Mouse (Mus musculus) MEL (cell line): ENCODE measurements around the gene Ppfia1. TPM values are rescaled to one million over a fixed set of nuclear protein-coding genes. Genes with fewer than 3 reads are reported as not detected.

Experiments
- DNase-seq: peaks from one replicate; pipeline ENCODE4 v3.0.0; 2011; ENCODE audit warnings: low read depth, low spot score
- H3K27ac ChIP-seq: 2 replicates; pipeline ENCODE4 v1.5.1; 2012; ENCODE audit warnings: low read depth, mild to moderate bottlenecking, control low read depth, low read length, moderate library complexity; ENCODE audit not compliant: control insufficient read depth
- H3K27me3 ChIP-seq, 2 experiments: fragments of 150-350 bp in 1 of 2; sonication (generic) in 1 of 2; 2 replicates each; pipeline ENCODE4 v1.6.1; 2012; ENCODE audit warnings: low read length in 2 of 2, mild to moderate bottlenecking in 2 of 2, improper control_type of control experiment in 1 of 2, moderate library complexity in 1 of 2; ENCODE audit not compliant: insufficient read depth in 2 of 2, control insufficient read depth in 1 of 2
- H3K36me3 ChIP-seq, 2 experiments: 2 replicates each; pipeline ENCODE4 v1.6.1; 2012 to 2014; ENCODE audit warnings: low read length in 2 of 2, improper control_type of control experiment in 1 of 2, inconsistent platforms in 1 of 2, mild to moderate bottlenecking in 1 of 2; ENCODE audit not compliant: insufficient read depth in 2 of 2, control insufficient read depth in 1 of 2
- H3K4me1 ChIP-seq, 2 experiments: fragments of 150-350 bp in 1 of 2; sonication (generic) in 1 of 2; 2 replicates each; pipeline ENCODE4 v1.6.1; 2012; ENCODE audit warnings: low read length in 2 of 2, improper control_type of control experiment in 1 of 2, mild to moderate bottlenecking in 1 of 2; ENCODE audit not compliant: insufficient read depth in 2 of 2, control insufficient read depth in 1 of 2
- H3K4me3 ChIP-seq, 2 experiments: fragments of 150-350 bp in 1 of 2; sonication (generic) in 1 of 2; 2 replicates each; pipeline ENCODE4 v1.5.1; 2012; ENCODE audit warnings: low read depth in 2 of 2, low read length in 2 of 2, mild to moderate bottlenecking in 2 of 2, moderate library complexity in 2 of 2, control low read depth in 1 of 2, improper control_type of control experiment in 1 of 2; ENCODE audit not compliant: control insufficient read depth in 1 of 2, insufficient read depth in 1 of 2
- H3K79me2 ChIP-seq: 2 replicates; pipeline ENCODE4 v1.6.1; 2012; ENCODE audit warnings: mild to moderate bottlenecking, low read length, moderate library complexity; ENCODE audit not compliant: control insufficient read depth, poor library complexity, insufficient read depth
- H3K9ac ChIP-seq: 2 replicates; pipeline ENCODE4 v1.6.1; 2012; ENCODE audit warnings: low read depth, mild to moderate bottlenecking, control low read depth, low read length, moderate library complexity; ENCODE audit not compliant: control insufficient read depth, poor library complexity, severe bottlenecking
- H3K9me3 ChIP-seq: fragments of 150-350 bp; sonication (generic); replicated peaks from 2 replicates; pipeline ENCODE4 v1.6.1; 2012; ENCODE audit warnings: mild to moderate bottlenecking, low read length, improper control_type of control experiment, moderate library complexity; ENCODE audit not compliant: insufficient read depth
- CTCF ChIP-seq, 3 experiments: IDR thresholded peaks in 2 of 3; conservative IDR thresholded peaks in 1 of 3; 2 replicates each; pipeline ENCODE4 v1.5.1; 2011 to 2012; ENCODE audit warnings: low read length in 3 of 3, low read depth in 2 of 3, mild to moderate bottlenecking in 2 of 3, improper control_type of control experiment in 1 of 3, inconsistent platforms in 1 of 3, mixed read lengths in 1 of 3, moderate library complexity in 1 of 3; ENCODE audit not compliant: control insufficient read depth in 1 of 3, insufficient read depth in 1 of 3, poor library complexity in 1 of 3, severe bottlenecking in 1 of 3
- EP300 ChIP-seq, 2 experiments: IDR thresholded peaks; 2 replicates each; pipeline ENCODE4 v1.6.1; 2011; ENCODE audit warnings: improper control_type of control experiment in 2 of 2, low read length in 2 of 2, low read depth in 1 of 2, mild to moderate bottlenecking in 1 of 2
- GABPA ChIP-seq: IDR thresholded peaks from 2 replicates; pipeline ENCODE4 v1.6.1; 2012; ENCODE audit warnings: low read depth, mild to moderate bottlenecking, inconsistent platforms, low read length, improper control_type of control experiment, moderate library complexity
- GATA1 ChIP-seq: IDR thresholded peaks from 2 replicates; pipeline ENCODE4 v1.6.1; 2011; ENCODE audit warnings: low read depth, low read length, improper control_type of control experiment
- HCFC1 ChIP-seq: IDR thresholded peaks from 2 replicates; pipeline ENCODE4 v1.6.1; 2012; ENCODE audit warnings: low read depth, mild to moderate bottlenecking, inconsistent platforms, low read length, improper control_type of control experiment, moderate library complexity
- KAT2A ChIP-seq: conservative IDR thresholded peaks from 2 replicates; pipeline ENCODE4 v1.6.1; 2012; ENCODE audit warnings: low read depth, low read length, improper control_type of control experiment, inconsistent platforms
- MAFK ChIP-seq: IDR thresholded peaks from 2 replicates; pipeline ENCODE4 v1.6.1; 2011; ENCODE audit warnings: low read depth, mild to moderate bottlenecking, low read length, improper control_type of control experiment, borderline replicate concordance
- MAX ChIP-seq: IDR thresholded peaks from 2 replicates; pipeline ENCODE4 v1.6.1; 2011; ENCODE audit warnings: low read length, improper control_type of control experiment
- MAZ ChIP-seq: IDR thresholded peaks from 2 replicates; pipeline ENCODE4 v1.6.1; 2012; ENCODE audit warnings: low read depth, mild to moderate bottlenecking, inconsistent platforms, low read length, improper control_type of control experiment
- MEF2A ChIP-seq: IDR thresholded peaks from 2 replicates; pipeline ENCODE4 v1.6.1; 2014; ENCODE audit warnings: low read depth, mild to moderate bottlenecking, inconsistent platforms, low read length, improper control_type of control experiment; ENCODE audit not compliant: poor library complexity, insufficient replicate concordance, severe bottlenecking; ENCODE audit errors: extremely low read depth
- MXI1 ChIP-seq: IDR thresholded peaks from 2 replicates; pipeline ENCODE4 v1.6.1; 2011; ENCODE audit warnings: mild to moderate bottlenecking, low read depth, low read length, improper control_type of control experiment
- MYB ChIP-seq: IDR thresholded peaks from 2 replicates; pipeline ENCODE4 v1.6.1; 2011; ENCODE audit warnings: mild to moderate bottlenecking, low read depth, low read length, improper control_type of control experiment
- MYC ChIP-seq: IDR thresholded peaks from 2 replicates; pipeline ENCODE4 v1.6.1; 2011; ENCODE audit warnings: low read depth, mild to moderate bottlenecking, low read length, improper control_type of control experiment, moderate library complexity
- NELFE ChIP-seq: IDR thresholded peaks from 2 replicates; pipeline ENCODE4 v1.6.1; 2011; ENCODE audit warnings: low read depth, low read length, improper control_type of control experiment
- NRF1 ChIP-seq: IDR thresholded peaks from 2 replicates; pipeline ENCODE4 v1.6.1; 2014; ENCODE audit warnings: low read depth, mild to moderate bottlenecking, inconsistent platforms, low read length, improper control_type of control experiment, moderate library complexity; ENCODE audit not compliant: poor library complexity, insufficient read depth, severe bottlenecking
- POLR2A ChIP-seq, 2 experiments: IDR thresholded peaks; 2 replicates each; pipeline ENCODE4 v1.6.1; 2011 to 2012; ENCODE audit warnings: low read length in 2 of 2, mild to moderate bottlenecking in 2 of 2, control low read depth in 1 of 2, improper control_type of control experiment in 1 of 2, low read depth in 1 of 2, moderate library complexity in 1 of 2; ENCODE audit not compliant: control insufficient read depth in 1 of 2, insufficient read depth in 1 of 2, poor library complexity in 1 of 2
- POLR2AphosphoS2 ChIP-seq: IDR thresholded peaks from 2 replicates; pipeline ENCODE4 v1.6.1; 2011; ENCODE audit warnings: low read length, improper control_type of control experiment
- POLR2AphosphoS5 ChIP-seq: IDR thresholded peaks from 2 replicates; pipeline ENCODE4 v1.6.1; 2012; ENCODE audit warnings: low read depth, borderline replicate concordance, mild to moderate bottlenecking, inconsistent platforms, low read length, moderate library complexity, mixed read lengths
- RAD21 ChIP-seq: IDR thresholded peaks from 2 replicates; pipeline ENCODE4 v1.6.1; 2011; ENCODE audit warnings: mild to moderate bottlenecking, low read depth, low read length, improper control_type of control experiment
- RCOR1 ChIP-seq: IDR thresholded peaks from 2 replicates; pipeline ENCODE4 v1.6.1; 2012; ENCODE audit warnings: low read depth, mild to moderate bottlenecking, inconsistent platforms, low read length, improper control_type of control experiment
- SIN3A ChIP-seq: IDR thresholded peaks from 2 replicates; pipeline ENCODE4 v1.6.1; 2012; ENCODE audit warnings: low read length, improper control_type of control experiment, inconsistent platforms
- SMC3 ChIP-seq: IDR thresholded peaks from 2 replicates; pipeline ENCODE4 v1.6.1; 2011; ENCODE audit warnings: low read depth, low read length, improper control_type of control experiment
- TAL1 ChIP-seq: IDR thresholded peaks from 2 replicates; pipeline ENCODE4 v1.6.1; 2012; ENCODE audit warnings: mild to moderate bottlenecking, inconsistent platforms, low read length, moderate library complexity, mixed read lengths
- TCF12 ChIP-seq: IDR thresholded peaks from 2 replicates; pipeline ENCODE4 v1.6.1; 2014; ENCODE audit warnings: low read depth, mild to moderate bottlenecking, inconsistent platforms, low read length, improper control_type of control experiment, moderate library complexity
- UBTF ChIP-seq: IDR thresholded peaks from 2 replicates; pipeline ENCODE4 v1.6.1; 2012; ENCODE audit warnings: low read depth, mild to moderate bottlenecking, inconsistent platforms, low read length, improper control_type of control experiment, moderate library complexity, borderline replicate concordance; ENCODE audit not compliant: insufficient read depth
- ZKSCAN1 ChIP-seq: IDR thresholded peaks from 2 replicates; pipeline ENCODE4 v1.6.1; 2012; ENCODE audit warnings: low read depth, mild to moderate bottlenecking, inconsistent platforms, low read length, improper control_type of control experiment, moderate library complexity
- ZNF384 ChIP-seq: IDR thresholded peaks from 2 replicates; pipeline ENCODE4 v1.6.1; 2012; ENCODE audit warnings: low read depth, mild to moderate bottlenecking, inconsistent platforms, low read length, improper control_type of control experiment
- polyA plus RNA-seq, 2 experiments: library from polyadenylated mRNA; stranded (reverse) in 1 of 2; unstranded in 1 of 2; fragments of >175 nt in 1 of 2; fragments of >200 nt in 1 of 2; gene quantifications; 2 replicates each; pipeline versions ENCODE4 v1.2.1 to v1.2.4; 2012; ENCODE audit warnings: low replicate concordance in 2 of 2, low read depth in 1 of 2; ENCODE audit not compliant: insufficient read length in 2 of 2, insufficient read depth in 1 of 2, missing spikeins in 1 of 2
- total RNA-seq: library from RNA; depleted of rRNA; stranded (reverse); fragments of 300-350 nt; gene quantifications from 2 replicates; pipeline ENCODE4 v1.2.3, GENCODE M21; 2012

The Ppfia1 gene
- total and polyA plus RNA-seq, 3 experiments, result 38.5 to 53.1 TPM; not detected in 1

DNA sequence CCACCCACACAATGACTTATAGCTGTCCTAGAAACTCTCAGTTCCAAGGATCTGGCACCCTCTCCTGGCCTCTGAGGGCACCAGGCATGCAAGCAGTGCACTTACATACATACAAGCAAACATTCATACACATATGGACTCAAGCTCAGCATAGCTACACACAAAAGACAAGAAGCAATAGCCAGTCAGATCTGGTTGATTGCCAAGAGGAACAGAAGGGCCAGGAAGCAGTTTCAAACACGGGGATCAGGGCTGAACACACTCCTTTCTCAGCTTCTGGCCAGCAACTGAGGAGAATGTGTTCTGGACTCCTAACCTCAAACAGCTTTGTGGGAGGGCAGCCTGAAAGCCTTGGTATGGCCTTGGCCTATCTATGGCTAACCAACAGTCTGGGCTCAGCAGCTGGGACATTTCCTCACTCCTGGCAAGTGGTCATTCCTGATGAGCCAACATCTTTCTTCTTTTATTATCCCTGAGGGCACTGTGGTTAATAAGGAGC lies 25.8 kb downstream of the Ppfia1 start:
- H3K4me1 ChIP-seq, result peaks cover 19 to 35% of the 10 kb centered on the region in 2 experiments
- no peak overlapping the region for H3K4me3 ChIP-seq
- peaks cover 0 to 34% of the 10 kb centered on the region in 2 experiments; a peak in 3 of 4 replicates for H3K36me3 ChIP-seq
- no peak overlapping the region for H3K9ac ChIP-seq
- TF ChIP-seq MAZ, result no peak
- 0 out of 2 replicates have a peak, but pooled peaks have one; percentile 34 for TF ChIP-seq GATA1
- no peak; a peak in 3 of 4 replicates for TF ChIP-seq EP300 (IDR thresholded peaks at IDR 0.05; ENCODE audit: low read depth in 1 of 2, low read length in 2 of 2)
- peak; percentile 62 for TF ChIP-seq RAD21
- TF ChIP-seq RCOR1, result no peak
- peak; percentile 52 for TF ChIP-seq SMC3
- no peak for TF ChIP-seq TAL1
- TF ChIP-seq POLR2AphosphoS5, result no peak
- no peak for TF ChIP-seq ZKSCAN1
- TF ChIP-seq MAX, result no peak
- TF ChIP-seq CTCF (IDR thresholded peaks at IDR 0.05 in 2 of 3, conservative IDR thresholded peaks at IDR 0.05 in 1 of 3; ENCODE audit: control insufficient read depth in 1 of 3, insufficient read depth in 1 of 3, low read depth in 2 of 3, low read length in 3 of 3, poor library complexity in 1 of 3, severe bottlenecking in 1 of 3), result peak; percentile 34 to 61 (median 53); a peak in 5 of 6 replicates
- TF ChIP-seq SIN3A, result peak; percentile 47; the same call in 1 of the 2 replicates
- TF ChIP-seq, all 39 proteins: peak for 5
- Histone ChIP-seq H3K79me2 (peaks cover 35% of the 10 kb centered on the region), H3K27me3 (no peaks in the 10 kb centered on the region), H3K27ac (peak overlapping the region; percentile 3; the same call in 1 of the 2 replicates), H3K9me3 (no peaks in the 10 kb centered on the region)
- peak; percentile 67 for DNase-seq

- Histone ChIP-seq H3K36me3 (peaks cover 2 to 40% of the 10 kb centered on the region in 2 experiments; a peak in 3 of 4 replicates), H3K79me2 (peaks cover 36% of the 10 kb centered on the region), H3K4me1 (peaks cover 23 to 37% of the 10 kb centered on the region in 2 experiments), H3K27ac (no peak overlapping the region), H3K9ac (no peak overlapping the region), H3K9me3 (no peaks in the 10 kb centered on the region), H3K4me3 (no peak overlapping the region), H3K27me3 (no peaks in the 10 kb centered on the region)
- TF ChIP-seq MXI1, result no peak
- TF ChIP-seq UBTF, result no peak
- TF ChIP-seq POLR2AphosphoS5, result no peak
- no peak for TF ChIP-seq NRF1
- TF ChIP-seq MYC, result no peak
- no peak for TF ChIP-seq HCFC1
- TF ChIP-seq KAT2A, result no peak
- no peak for TF ChIP-seq MEF2A
- TF ChIP-seq RCOR1, result no peak
- no peak for TF ChIP-seq MYB
- no peak for TF ChIP-seq GABPA
- no peak for TF ChIP-seq TCF12
- no peak for TF ChIP-seq POLR2AphosphoS2
- TF ChIP-seq POLR2A (IDR thresholded peaks at IDR 0.05; ENCODE audit: control insufficient read depth in 1 of 2, insufficient read depth in 1 of 2, low read depth in 1 of 2, low read length in 2 of 2, poor library complexity in 1 of 2), result no peak
- no peak for TF ChIP-seq MAFK
- TF ChIP-seq NELFE, result no peak
- TF ChIP-seq SMC3, result no peak
- no peak for TF ChIP-seq EP300 (IDR thresholded peaks at IDR 0.05; ENCODE audit: low read depth in 1 of 2, low read length in 2 of 2)
- no peak for TF ChIP-seq ZNF384
- no peak for TF ChIP-seq SIN3A
- no peak for DNase-seq
Measured at GRCm38 (mm10) chr7:144526649-144527048, 26.9 kb downstream of the Ppfia1 start.
